ENCODE assay signal across 13 mouse cellular contexts in genomic region chr19:50327804-50328203, GRCm38 (mm10).
A peak's percentile ranks its signal among the peaks of the same experiment; 100 is the strongest.
DNase-seq lines count a peak whose midpoint lies in the region; TF ChIP-seq lines count a peak whose summit lies in the region.
"Had no signal": no experiment of that assay in that cellular context is flagged by ENCODE, and none has a peak within 500 bp of the region (broad histone marks: within the 10 kb centered on the region; RNA-seq: fewer than 3 reads in every experiment).

No protein-coding gene starts in this region.

- H3K4me3 ChIP-seq in layer of hippocampus, adult 2 months = no peak overlapping the region
- H3K4me3 ChIP-seq: liver, embryonic 15.5 days; midbrain, embryonic 15.5 days; neural tube, embryonic 13.5 days had no signal

- TF ChIP-seq CTCF in layer of hippocampus, adult 2 months (conservative IDR thresholded peaks at IDR 0.05) = no peak

- DNase-seq in frontal cortex, adult 2 months (ENCODE audit: extremely low spot score in 1 of 2, low spot score in 1 of 2) = peak; percentile 7 to 52
- DNase-seq in frontal cortex, postnatal 25 days (ENCODE audit: low spot score in 2 of 2) = no peak
- DNase-seq in layer of hippocampus, adult 18-20 months (ENCODE audit: low spot score in 2 of 2) = peak; percentile 14 to 46
- DNase-seq in layer of hippocampus, adult 2 months (ENCODE audit: low spot score in 2 of 2) = no peak
- peak; percentile 56 to 66 for DNase-seq in cerebellum, postnatal 10 days
- DNase-seq in left cerebral cortex, adult 18-20 months (ENCODE audit: low spot score in 2 of 2) = peak; percentile 33 to 34
- no peak for DNase-seq in thymus, postnatal 10 days (ENCODE audit: low spot score in 2 of 2)
- DNase-seq: lung, postnatal 4 days; retina, postnatal 1 day; thymus, postnatal 4 days had no signal

- no peak overlapping the region for H3K27ac ChIP-seq in layer of hippocampus, adult 2 months
- H3K27ac ChIP-seq: liver, embryonic 15.5 days; midbrain, embryonic 15.5 days; neural tube, embryonic 13.5 days had no signal

Comparison
In these comparisons a context has a peak if more than half of its experiments do, and no peak if none do; other contexts are left out.
1. DNase-seq: peak in frontal cortex, adult 2 months (2 of 2), layer of hippocampus, adult 18-20 months (2 of 2), cerebellum, postnatal 10 days (2 of 2) and left cerebral cortex, adult 18-20 months (2 of 2); none in frontal cortex, postnatal 25 days (0 of 2), layer of hippocampus, adult 2 months (0 of 2) and thymus, postnatal 10 days (0 of 2).